Mouse (Mus musculus) urinary bladder, postnatal 4 days (tissue): ENCODE results near the gene Kdm4c.
"Not testable (repeated sequence)": the region's sequence is repeated elsewhere in the genome, so short reads cannot be mapped to it uniquely, and the experiment has no call there.

ENCODE experiments used
- DNase-seq, 2 experiments: peaks; one replicate each; pipeline ENCODE4 v3.0.0; 2021 to 2022; ENCODE audit warnings: low spot score in 2 of 2

Gene Kdm4c

GRCm38 (mm10) chr4:74311135-74311534 is 68.8 kb downstream of the Kdm4c start:
- DNase-seq: no peak

GRCm38 (mm10) chr4:74312858-74313257 is 70.6 kb downstream of the Kdm4c start:
- DNase-seq: no peak

GRCm38 (mm10) chr4:74315388-74315787 is 73.1 kb downstream of the Kdm4c start:
- DNase-seq: no peak

- no peak for DNase-seq
Observed at GRCm38 (mm10) chr4:74319313-74319712, 77.0 kb downstream of the Kdm4c start.

- no peak for DNase-seq
Observed at GRCm38 (mm10) chr4:74357479-74357878, 115.2 kb downstream of the Kdm4c start.

GRCm38 (mm10) chr4:74360274-74360673 is 118.0 kb downstream of the Kdm4c start:
- no peak for DNase-seq

- DNase-seq: no peak
Observed at GRCm38 (mm10) chr4:74386583-74386982, 144.3 kb downstream of the Kdm4c start.

- DNase-seq: no peak
Observed at GRCm38 (mm10) chr4:74393162-74393561, 150.9 kb downstream of the Kdm4c start.

GRCm38 (mm10) chr4:74396562-74396961 is 154.3 kb downstream of the Kdm4c start:
- DNase-seq: no peak

GRCm38 (mm10) chr4:74401617-74402313 is 159.5 kb downstream of the Kdm4c start:
- DNase-seq: not testable (repeated sequence)

GRCm38 (mm10) chr4:74408731-74409130 is 166.4 kb downstream of the Kdm4c start:
- no peak for DNase-seq

GRCm38 (mm10) chr4:74419794-74420193 is 177.5 kb downstream of the Kdm4c start:
- no peak for DNase-seq
